Mouse (Mus musculus): ENCODE measurements around the gene Actr3. TPM values are rescaled to one million over a fixed set of nuclear protein-coding genes. Genes with fewer than 3 reads are reported as not detected.

The Actr3 gene
- polyA plus RNA-seq, 1 experiment from 2014 or later, result 356 TPM

- H3K27ac ChIP-seq, result no peak overlapping the region
- no peaks in the 10 kb centered on the region for H3K4me1 ChIP-seq (replicated peaks)
- ATAC-seq, result no peak
- 65% methylated on average over 2 of the region's 2 CpGs for WGBS
- H3K4me3 ChIP-seq (replicated peaks), result no peak overlapping the region
- H3K36me3 ChIP-seq, result no peaks in the 10 kb centered on the region
- no peaks in the 10 kb centered on the region for H3K27me3 ChIP-seq (replicated peaks)
- H3K9me3 ChIP-seq, result no peaks in the 10 kb centered on the region
- no peak overlapping the region for H3K9ac ChIP-seq
- no peak overlapping the region for H3K4me2 ChIP-seq (replicated peaks)
Measured at GRCm38 (mm10) chr1:125463349-125463748, 27.8 kb upstream of the Actr3 start.

GRCm38 (mm10) chr1:125462917-125463316 lies 27.4 kb upstream of the Actr3 start:
- H3K4me1 ChIP-seq (replicated peaks), result no peaks in the 10 kb centered on the region
- WGBS, result 84% methylated on average over 1 of the region's 1 CpGs
- no peak for ATAC-seq

GRCm38 (mm10) chr1:125458531-125458930 lies 23.0 kb upstream of the Actr3 start:
- Histone ChIP-seq H3K4me2 (replicated peaks) (no peak overlapping the region), H3K4me1 (replicated peaks) (no peaks in the 10 kb centered on the region), H3K4me3 (replicated peaks) (no peak overlapping the region), H3K36me3 (no peaks in the 10 kb centered on the region), H3K9me3 (no peaks in the 10 kb centered on the region), H3K27ac (no peak overlapping the region), H3K9ac (no peak overlapping the region), H3K27me3 (replicated peaks) (no peaks in the 10 kb centered on the region)
- ATAC-seq, result no peak
- 62% methylated on average over 5 of the region's 5 CpGs for WGBS

More at GRCm38 (mm10) chr1:125462917-125463316, 27.4 kb upstream of the Actr3 start:
- H3K36me3 ChIP-seq, result no peaks in the 10 kb centered on the region
- no peaks in the 10 kb centered on the region for H3K9me3 ChIP-seq
- H3K27ac ChIP-seq, result no peak overlapping the region
- H3K4me3 ChIP-seq (replicated peaks), result no peak overlapping the region
- no peaks in the 10 kb centered on the region for H3K27me3 ChIP-seq (replicated peaks)
- H3K4me2 ChIP-seq (replicated peaks), result no peak overlapping the region
- no peak overlapping the region for H3K9ac ChIP-seq

GRCm38 (mm10) chr1:125455128-125455527 lies 19.6 kb upstream of the Actr3 start:
- no peaks in the 10 kb centered on the region for H3K27me3 ChIP-seq (replicated peaks)
- ATAC-seq, result no peak
- H3K36me3 ChIP-seq, result no peaks in the 10 kb centered on the region
- H3K4me2 ChIP-seq (replicated peaks), result no peak overlapping the region
- H3K4me3 ChIP-seq (replicated peaks), result no peak overlapping the region
- H3K4me1 ChIP-seq (replicated peaks), result no peaks in the 10 kb centered on the region
- H3K9ac ChIP-seq, result no peak overlapping the region
- H3K9me3 ChIP-seq, result no peaks in the 10 kb centered on the region
- 74% methylated on average over 2 of the region's 2 CpGs for WGBS
- H3K27ac ChIP-seq, result no peak overlapping the region

- Histone ChIP-seq H3K9me3 (no peaks in the 10 kb centered on the region), H3K9ac (no peak overlapping the region), H3K27me3 (replicated peaks) (no peaks in the 10 kb centered on the region), H3K4me2 (replicated peaks) (no peak overlapping the region), H3K4me1 (replicated peaks) (no peaks in the 10 kb centered on the region), H3K36me3 (no peaks in the 10 kb centered on the region), H3K27ac (no peak overlapping the region), H3K4me3 (replicated peaks) (no peak overlapping the region)
- ATAC-seq, result peak; percentile 67
- 73% methylated on average over 4 of the region's 4 CpGs for WGBS
Measured at GRCm38 (mm10) chr1:125450282-125451000, 14.9 kb upstream of the Actr3 start.

- no peak overlapping the region for H3K4me3 ChIP-seq (replicated peaks)
- no peak overlapping the region for H3K4me2 ChIP-seq (replicated peaks)
- no peaks in the 10 kb centered on the region for H3K9me3 ChIP-seq
- ATAC-seq, result no peak
- no peak overlapping the region for H3K9ac ChIP-seq
- no peaks in the 10 kb centered on the region for H3K4me1 ChIP-seq (replicated peaks)
- H3K36me3 ChIP-seq, result no peaks in the 10 kb centered on the region
- no peaks in the 10 kb centered on the region for H3K27me3 ChIP-seq (replicated peaks)
- H3K27ac ChIP-seq, result no peak overlapping the region
Measured at GRCm38 (mm10) chr1:125447926-125448325, 12.4 kb upstream of the Actr3 start.

GRCm38 (mm10) chr1:125441679-125442078 lies 6.2 kb upstream of the Actr3 start:
- Histone ChIP-seq H3K36me3 (no peaks in the 10 kb centered on the region), H3K27ac (0 out of 2 replicates have a peak overlapping the region, but pooled peaks have one; percentile 48), H3K4me2 (replicated peaks) (no peak overlapping the region), H3K4me3 (replicated peaks) (no peak overlapping the region), H3K4me1 (replicated peaks) (0 out of 2 replicates have a peak, but pooled peaks cover 3% of the 10 kb centered on the region), H3K9ac (no peak overlapping the region), H3K9me3 (no peaks in the 10 kb centered on the region), H3K27me3 (replicated peaks) (no peaks in the 10 kb centered on the region)
- ATAC-seq, result 0 out of 2 replicates have a peak, but pooled peaks have one; percentile 47
- WGBS, result 44% methylated on average over 7 of the region's 7 CpGs

GRCm38 (mm10) chr1:125441251-125441650 lies 5.7 kb upstream of the Actr3 start:
- Histone ChIP-seq H3K9ac (no peak overlapping the region), H3K4me3 (replicated peaks) (no peak overlapping the region), H3K27me3 (replicated peaks) (no peaks in the 10 kb centered on the region), H3K9me3 (no peaks in the 10 kb centered on the region), H3K27ac (peak overlapping the region; percentile 48; the same call in 1 of the 2 replicates), H3K4me1 (replicated peaks) (0 out of 2 replicates have a peak, but pooled peaks cover 3% of the 10 kb centered on the region), H3K36me3 (no peaks in the 10 kb centered on the region), H3K4me2 (replicated peaks) (no peak overlapping the region)
- WGBS, result 74% methylated on average over 6 of the region's 6 CpGs
- no peak for ATAC-seq

- H3K9ac ChIP-seq, result no peak overlapping the region
- ATAC-seq, result no peak
- no peaks in the 10 kb centered on the region for H3K36me3 ChIP-seq
- no peak overlapping the region for H3K27ac ChIP-seq
- H3K27me3 ChIP-seq (replicated peaks), result no peaks in the 10 kb centered on the region
- no peaks in the 10 kb centered on the region for H3K9me3 ChIP-seq
- WGBS, result 90% methylated on average over 3 of the region's 3 CpGs
- 0 out of 2 replicates have a peak, but pooled peaks cover 3% of the 10 kb centered on the region for H3K4me1 ChIP-seq (replicated peaks)
- no peak overlapping the region for H3K4me3 ChIP-seq (replicated peaks)
- no peak overlapping the region for H3K4me2 ChIP-seq (replicated peaks)
Measured at GRCm38 (mm10) chr1:125439556-125439955, 4.0 kb upstream of the Actr3 start.

- Histone ChIP-seq H3K4me1 (replicated peaks) (0 out of 2 replicates have a peak, but pooled peaks cover 3% of the 10 kb centered on the region), H3K27me3 (replicated peaks) (no peaks in the 10 kb centered on the region)
- 85% methylated on average over 2 of the region's 2 CpGs for WGBS
Measured at GRCm38 (mm10) chr1:125438826-125439225, 3.3 kb upstream of the Actr3 start.

GRCm38 (mm10) chr1:125437927-125438326 lies 2.4 kb upstream of the Actr3 start:
- no peak overlapping the region for H3K9ac ChIP-seq
- WGBS, result 47% methylated on average over 3 of the region's 3 CpGs
- no peaks in the 10 kb centered on the region for H3K36me3 ChIP-seq
- no peaks in the 10 kb centered on the region for H3K27me3 ChIP-seq (replicated peaks)
- H3K4me2 ChIP-seq (replicated peaks), result no peak overlapping the region
- H3K9me3 ChIP-seq, result no peaks in the 10 kb centered on the region
- no peak for ATAC-seq
- no peak overlapping the region for H3K27ac ChIP-seq
- 0 out of 2 replicates have a peak, but pooled peaks cover 3% of the 10 kb centered on the region for H3K4me1 ChIP-seq (replicated peaks)
- no peak overlapping the region for H3K4me3 ChIP-seq (replicated peaks)

More at GRCm38 (mm10) chr1:125438826-125439225, 3.3 kb upstream of the Actr3 start:
- no peak for ATAC-seq
- no peak overlapping the region for H3K4me3 ChIP-seq (replicated peaks)
- H3K36me3 ChIP-seq, result no peaks in the 10 kb centered on the region
- H3K9ac ChIP-seq, result no peak overlapping the region
- no peak overlapping the region for H3K27ac ChIP-seq
- no peaks in the 10 kb centered on the region for H3K9me3 ChIP-seq
- H3K4me2 ChIP-seq (replicated peaks), result no peak overlapping the region

GRCm38 (mm10) chr1:125437161-125437560 lies 1.6 kb upstream of the Actr3 start:
- H3K9ac ChIP-seq, result no peak overlapping the region
- ATAC-seq, result no peak
- H3K4me3 ChIP-seq (replicated peaks), result no peak overlapping the region
- no peak overlapping the region for H3K4me2 ChIP-seq (replicated peaks)
- H3K27ac ChIP-seq, result no peak overlapping the region
- H3K27me3 ChIP-seq (replicated peaks), result no peaks in the 10 kb centered on the region
- WGBS, result 90% methylated on average over 2 of the region's 2 CpGs
- H3K36me3 ChIP-seq, result no peaks in the 10 kb centered on the region
- H3K4me1 ChIP-seq (replicated peaks), result 0 out of 2 replicates have a peak, but pooled peaks cover 6% of the 10 kb centered on the region
- no peaks in the 10 kb centered on the region for H3K9me3 ChIP-seq

- Histone ChIP-seq H3K9me3 (no peaks in the 10 kb centered on the region), H3K36me3 (no peaks in the 10 kb centered on the region)
Measured at GRCm38 (mm10) chr1:125435018-125435368, 534 bp downstream of the Actr3 start.

More at GRCm38 (mm10) chr1:125435018-125435368, 534 bp downstream of the Actr3 start:
- no peaks in the 10 kb centered on the region for H3K27me3 ChIP-seq (replicated peaks)
- WGBS, result under 1% methylated on average over 23 of the region's 23 CpGs
- peaks cover 10% of the 10 kb centered on the region for H3K4me1 ChIP-seq (replicated peaks)
- H3K9ac ChIP-seq, result peak overlapping the region; percentile 95
- peak overlapping the region; percentile 50 for H3K4me2 ChIP-seq (replicated peaks)
- H3K4me3 ChIP-seq (replicated peaks), result peak overlapping the region; percentile 85
- no peak for ATAC-seq
- peak overlapping the region; percentile 99 for H3K27ac ChIP-seq
